9 mouse cellular contexts compared by ENCODE assay signal in the genomic region with DNA sequence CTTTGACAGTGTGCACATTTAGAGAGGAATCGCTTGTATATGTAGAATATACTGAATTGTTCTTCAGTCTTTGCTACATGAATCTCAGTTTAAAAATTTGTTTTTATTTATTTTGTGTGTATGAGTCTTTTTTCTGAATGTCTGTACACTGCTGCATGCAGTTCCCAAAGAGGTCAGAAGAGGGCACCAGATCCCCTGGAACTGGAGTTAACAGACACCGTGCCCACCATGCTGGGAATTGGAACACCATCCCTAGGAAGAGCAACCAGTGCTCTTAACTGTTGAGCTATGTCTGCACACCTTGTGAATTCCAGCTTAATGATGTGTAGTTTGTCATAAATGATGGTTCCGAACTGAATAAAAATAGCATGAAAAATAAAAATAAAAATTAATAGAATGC. TPM values are rescaled to one million over a fixed set of nuclear protein-coding genes. Genes with fewer than 3 reads are reported as not detected.
DNase-seq lines count a peak whose midpoint lies in the region; TF ChIP-seq lines count a peak whose summit lies in the region.
"Had no signal": no experiment of that assay in that cellular context is flagged by ENCODE, and none has a peak within 500 bp of the region (broad histone marks: within the 10 kb centered on the region; RNA-seq: fewer than 3 reads in every experiment).

No protein-coding gene starts in this region.

- TF ChIP-seq POLR2A in MEL (IDR thresholded peaks at IDR 0.05; ENCODE audit: control insufficient read depth in 1 of 2, insufficient read depth in 1 of 2, low read depth in 1 of 2, low read length in 2 of 2, poor library complexity in 1 of 2) = no peak

- TF ChIP-seq RAD21 in MEL (IDR thresholded peaks at IDR 0.05; ENCODE audit: low read depth, low read length) = peak; percentile 86

- H3K36me3 ChIP-seq in MEL (ENCODE audit: control insufficient read depth in 1 of 2, insufficient read depth in 2 of 2, low read length in 2 of 2) = no peaks in the 10 kb centered on the region

- TF ChIP-seq EP300 in MEL (IDR thresholded peaks at IDR 0.05; ENCODE audit: low read depth in 1 of 2, low read length in 2 of 2) = no peak

- no peak overlapping the region for H3K9ac ChIP-seq in MEL (ENCODE audit: control insufficient read depth, low read depth, low read length, poor library complexity, severe bottlenecking)

- DNase-seq in left cerebral cortex, adult 18-20 months (ENCODE audit: low spot score in 2 of 2) = peak; percentile 18 to 59
- DNase-seq in left cerebral cortex, adult 8-10 months (ENCODE audit: low spot score in 2 of 2) = no peak
- DNase-seq in MEL (ENCODE audit: low read depth, low spot score) = peak; percentile 59
- DNase-seq in adrenal gland, postnatal 14 days = peak; percentile 69
- peak; percentile 32 for DNase-seq in embryo, embryonic 9.5 days (ENCODE audit: extremely low spot score)
- peak; percentile 70 for DNase-seq in lung, postnatal 14 days
- DNase-seq in thymus, postnatal 10 days (ENCODE audit: low spot score in 2 of 2) = peak; percentile 20 to 76

- H3K9me3 ChIP-seq in MEL (replicated peaks; ENCODE audit: insufficient read depth, low read length) = no peaks in the 10 kb centered on the region
- H3K9me3 ChIP-seq: megakaryocyte, embryonic 14.5 days had no signal

- H3K27ac ChIP-seq in MEL (ENCODE audit: control insufficient read depth, low read depth, low read length) = no peak overlapping the region

- no peaks in the 10 kb centered on the region for H3K4me1 ChIP-seq in MEL (ENCODE audit: control insufficient read depth in 1 of 2, insufficient read depth in 2 of 2, low read length in 2 of 2)

- no peak overlapping the region for H3K4me3 ChIP-seq in MEL (ENCODE audit: control insufficient read depth in 1 of 2, insufficient read depth in 1 of 2, low read depth in 2 of 2, low read length in 2 of 2)
- H3K4me3 ChIP-seq: megakaryocyte, embryonic 14.5 days had no signal

- H3K27me3 ChIP-seq in MEL (ENCODE audit: control insufficient read depth in 1 of 2, insufficient read depth in 2 of 2, low read length in 2 of 2) = no peaks in the 10 kb centered on the region
- H3K27me3 ChIP-seq: megakaryocyte, embryonic 14.5 days had no signal

- H3K79me2 ChIP-seq in MEL (ENCODE audit: control insufficient read depth, insufficient read depth, low read length, poor library complexity) = no peaks in the 10 kb centered on the region

- peak; percentile 77 to 97 (median 83) for TF ChIP-seq CTCF in MEL (IDR thresholded peaks at IDR 0.05 in 2 of 3, conservative IDR thresholded peaks at IDR 0.05 in 1 of 3; ENCODE audit: control insufficient read depth in 1 of 3, insufficient read depth in 1 of 3, low read depth in 2 of 3, low read length in 3 of 3, poor library complexity in 1 of 3, severe bottlenecking in 1 of 3)

TF ChIP-seq in MEL, 35 proteins besides CTCF, POLR2A, EP300 and RAD21:
- TF ChIP-seq NELFE (IDR thresholded peaks at IDR 0.05; ENCODE audit: low read depth, low read length) = no peak
- TF ChIP-seq ZC3H11A (IDR thresholded peaks at IDR 0.05; ENCODE audit: low read depth, low read length) = peak; percentile 75
- peak; percentile 71 for TF ChIP-seq SMC3 (IDR thresholded peaks at IDR 0.05; ENCODE audit: low read depth, low read length)

RNA-seq across cellular contexts. Expression of a gene that starts 24.2 kb away (rescaled TPM):
- 1 to 10 TPM; 1.4 to 2.6 TPM for total RNA-seq in left cerebral cortex, adult 18-20 months (2021)
- 1 to 10 TPM; 1.5 to 2.4 (median 1.9) TPM for total RNA-seq in left cerebral cortex, adult 8-10 months (2022)
- 0.31 and 0.36 TPM in 2 replicates for total RNA-seq in MEL (2012; rRNA removed)
- under 1 TPM in 1 of 2 experiments, not detected in 1; 0.43 TPM for polyA plus RNA-seq in MEL (2012; ENCODE audit: insufficient read depth in 1 of 2, insufficient read length in 2 of 2, low read depth in 1 of 2, low replicate concordance in 2 of 2, missing spikeins in 1 of 2)
- total RNA-seq in adrenal gland, postnatal 14 days (2021) = 1.1 and 1.9 TPM in 2 replicates

RNA-seq across cellular contexts. Expression of a gene that starts 34.4 kb away (rescaled TPM):
- total RNA-seq in left cerebral cortex, adult 18-20 months (2021) = 10 to 100 TPM; 45.3 to 48.1 TPM
- 10 to 100 TPM; 34.0 to 46.9 (median 39.1) TPM for total RNA-seq in left cerebral cortex, adult 8-10 months (2022)
- 97.0 and 99.0 TPM in 2 replicates for total RNA-seq in MEL (2012; rRNA removed)
- 100 to 1,000 TPM in 1 of 2 experiments, not detected in 1; 148 TPM for polyA plus RNA-seq in MEL (2012; ENCODE audit: insufficient read depth in 1 of 2, insufficient read length in 2 of 2, low read depth in 1 of 2, low replicate concordance in 2 of 2, missing spikeins in 1 of 2)
- total RNA-seq in adrenal gland, postnatal 14 days (2021) = 143 and 152 TPM in 2 replicates

RNA-seq across cellular contexts. Expression of a gene that starts 53.9 kb away (rescaled TPM):
- not detected for total RNA-seq in left cerebral cortex, adult 18-20 months (2021)
- total RNA-seq in left cerebral cortex, adult 8-10 months (2022) = not detected
- total RNA-seq in MEL (2012; rRNA removed) = not detected in 2 replicates
- polyA plus RNA-seq in MEL (2012; ENCODE audit: insufficient read depth in 1 of 2, insufficient read length in 2 of 2, low read depth in 1 of 2, low replicate concordance in 2 of 2, missing spikeins in 1 of 2) = not detected
- not detected in 2 replicates for total RNA-seq in adrenal gland, postnatal 14 days (2021)
- total RNA-seq: heart, adult 18-20 months had no signal

Comparison
In these comparisons a context has a peak if more than half of its experiments do, and no peak if none do; other contexts are left out.
1. DNase-seq: peak in left cerebral cortex, adult 18-20 months (2 of 2), MEL (single experiment), adrenal gland, postnatal 14 days (single experiment), embryo, embryonic 9.5 days (single experiment), lung, postnatal 14 days (single experiment) and thymus, postnatal 10 days (2 of 2); none in left cerebral cortex, adult 8-10 months (0 of 2).